Mouse (Mus musculus) c-Kit-positive CD71-negative TER-119-negative erythroid progenitor cells, embryonic 14.5 days (primary cell): ENCODE measurements around the gene Mapre3.

Experiments
- DNase-seq: peaks from one replicate; pipeline ENCODE4 v3.0.0-alpha.2; 2013; ENCODE audit warnings: low read depth

Mapre3 gene

GRCm38 (mm10) chr5:30886209-30886608 is 71.8 kb downstream of the Mapre3 start:
- no peak for DNase-seq

GRCm38 (mm10) chr5:30886731-30887130 is 72.3 kb downstream of the Mapre3 start:
- DNase-seq: no peak

GRCm38 (mm10) chr5:30887331-30887761 is 72.9 kb downstream of the Mapre3 start:
- peak; percentile 71 for DNase-seq

- DNase-seq: peak; percentile 94
Observed at GRCm38 (mm10) chr5:30887858-30888336, 73.5 kb downstream of the Mapre3 start.

- peak; percentile 82 for DNase-seq
Observed at GRCm38 (mm10) chr5:30888337-30889087, 74.1 kb downstream of the Mapre3 start, which contains the start of gene Agbl5. Gene Agbl5 (plus strand): TSS chr5:30888694.

- no peak for DNase-seq
Observed at GRCm38 (mm10) chr5:30889088-30889754, 74.8 kb downstream of the Mapre3 start.

- DNase-seq: no peak
Observed at GRCm38 (mm10) chr5:30890375-30890774, 75.9 kb downstream of the Mapre3 start.

- no peak for DNase-seq
Observed at GRCm38 (mm10) chr5:30901860-30902259, 87.4 kb downstream of the Mapre3 start.

GRCm38 (mm10) chr5:30907413-30908059 is 93.1 kb downstream of the Mapre3 start, which contains the start of gene Ost4:
Gene Ost4 (minus strand): TSS chr5:30907788.
- DNase-seq: peak; percentile 93

- no peak for DNase-seq
Observed at GRCm38 (mm10) chr5:30908426-30909299, 94.2 kb downstream of the Mapre3 start.

GRCm38 (mm10) chr5:30909300-30909659 is 94.8 kb downstream of the Mapre3 start:
- DNase-seq: no peak

- DNase-seq: no peak
Observed at GRCm38 (mm10) chr5:30909863-30910262, 95.4 kb downstream of the Mapre3 start.

GRCm38 (mm10) chr5:30910481-30910880 is 96.0 kb downstream of the Mapre3 start:
- no peak for DNase-seq

GRCm38 (mm10) chr5:30912156-30912555 is 97.7 kb downstream of the Mapre3 start:
- no peak for DNase-seq

- DNase-seq: no peak
Observed at GRCm38 (mm10) chr5:30913060-30913841, 98.8 kb downstream of the Mapre3 start, which contains the start of gene Emilin1. Gene Emilin1 (plus strand): TSS chr5:30913402.

- DNase-seq: no peak
Observed at GRCm38 (mm10) chr5:30914101-30914635, 99.7 kb downstream of the Mapre3 start.

GRCm38 (mm10) chr5:30914849-30915248 is 100.4 kb downstream of the Mapre3 start:
- DNase-seq: no peak

- DNase-seq: no peak
Observed at GRCm38 (mm10) chr5:30915456-30915855, 101.0 kb downstream of the Mapre3 start.
